Mouse (Mus musculus) heart, postnatal 25 days (tissue): ENCODE results near the gene Brd1. TPM values are rescaled to one million over a fixed set of nuclear protein-coding genes. Genes with fewer than 3 reads are reported as not detected.
"Not testable (repeated sequence)": the region's sequence is repeated elsewhere in the genome, so short reads cannot be mapped to it uniquely, and the experiment has no call there.

Source experiments
- DNase-seq: peaks from one replicate; pipeline ENCODE4 v3.0.0; 2022; ENCODE audit warnings: low spot score
- intact Hi-C: fragments of 180-260 bp; cut with DNase I; formaldehyde crosslinking; loops from one replicate; pipeline ENCODE4 v1.15.1; 2025
- total RNA-seq, 2 experiments: library from RNA; stranded (reverse); gene quantifications; 2 replicates each; pipeline ENCODE4 v1.2.3; 2021

The Brd1 gene
- 10 to 100 TPM; 29.3 to 31.9 TPM for total RNA-seq

DNA sequence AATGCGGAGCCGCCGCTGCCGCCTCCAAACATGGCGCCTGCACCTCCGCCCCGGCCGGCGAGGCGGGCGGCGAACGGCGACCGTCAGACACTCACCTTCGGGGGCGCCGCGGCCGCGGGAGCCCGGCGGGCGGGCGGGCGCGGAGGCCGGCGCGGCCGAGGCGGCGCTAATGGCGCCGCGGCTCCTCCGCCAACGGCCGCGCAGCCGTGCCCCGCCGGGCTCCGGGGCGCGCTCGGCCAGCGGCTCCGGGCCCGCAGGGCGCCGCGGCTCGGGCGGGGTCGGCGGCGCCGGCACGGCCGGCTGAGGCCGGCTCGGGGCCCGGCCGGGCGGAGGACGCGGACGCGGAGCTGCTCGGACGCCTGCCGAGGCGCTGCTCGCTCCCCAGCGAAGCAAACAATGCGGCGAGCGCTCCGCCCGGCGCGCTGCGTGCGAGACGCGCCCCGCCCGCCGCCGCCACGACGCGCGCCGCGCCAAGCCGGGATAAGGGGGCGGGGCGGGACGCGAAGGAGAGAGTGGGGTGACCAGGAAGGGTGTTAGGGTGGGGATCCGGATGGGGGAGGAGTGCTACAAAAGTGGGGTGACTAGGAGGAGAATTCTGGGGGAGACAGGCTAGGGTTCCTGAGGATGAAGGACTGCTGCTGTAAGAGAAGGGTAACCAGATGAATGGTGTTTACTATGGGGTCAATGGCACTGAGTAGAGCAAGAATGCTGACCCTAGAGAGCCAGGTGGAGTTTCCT, at the start of gene Brd1:
TSS of gene Brd1 (minus strand) at position 400 of the 738 bp plus-strand sequence.
- peak; percentile 76 for DNase-seq
- intact Hi-C loops: loop anchor here (1.0 to 5.0 kb wide), 2 partner anchors 17 to 83 kb away; partner anchors contain the start of genes Alg12, Creld2 and Zbed4

DNA sequence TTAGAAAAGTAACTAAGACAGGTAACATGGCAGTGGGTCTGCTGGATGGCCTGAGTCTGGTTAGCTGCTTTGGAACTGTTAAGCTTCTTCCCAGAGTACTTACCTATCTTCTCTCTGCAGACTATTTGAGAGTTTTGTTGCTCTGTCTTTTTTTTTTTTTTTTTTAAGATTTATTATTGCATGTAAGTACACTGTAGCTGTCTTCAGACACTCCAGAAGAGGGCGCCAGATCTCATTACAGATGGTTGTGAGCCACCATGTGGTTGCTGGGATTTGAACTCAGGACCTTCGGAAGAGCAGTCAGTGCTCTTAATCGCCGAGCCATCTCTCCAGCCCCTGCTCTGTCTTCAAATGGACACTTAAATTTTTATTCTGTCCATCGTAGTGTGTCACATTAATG, 40.6 kb upstream of the Brd1 start:
- intact Hi-C loops, DNase-seq: not testable (repeated sequence)

DNA sequence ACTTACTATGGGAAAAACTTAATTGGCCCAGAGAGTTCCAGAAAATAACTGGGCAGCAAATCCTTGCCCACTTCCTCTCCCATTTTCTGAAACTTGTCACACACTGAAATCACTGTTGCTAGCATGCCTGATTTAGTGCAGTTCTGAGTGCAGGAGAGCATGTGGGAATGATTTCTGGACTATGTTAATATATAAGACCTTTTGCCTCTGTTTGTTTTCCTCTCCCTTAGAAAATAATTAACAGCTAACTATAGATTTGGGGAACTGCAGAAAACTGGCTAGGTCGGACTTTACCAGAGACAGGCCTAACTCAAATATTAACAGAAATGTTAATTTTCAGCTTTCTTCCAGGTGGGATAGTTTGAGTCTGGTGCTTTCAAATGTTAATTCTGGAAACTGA, 34.5 kb upstream of the Brd1 start:
- intact Hi-C loops: no loop called here
- no peak for DNase-seq

DNA sequence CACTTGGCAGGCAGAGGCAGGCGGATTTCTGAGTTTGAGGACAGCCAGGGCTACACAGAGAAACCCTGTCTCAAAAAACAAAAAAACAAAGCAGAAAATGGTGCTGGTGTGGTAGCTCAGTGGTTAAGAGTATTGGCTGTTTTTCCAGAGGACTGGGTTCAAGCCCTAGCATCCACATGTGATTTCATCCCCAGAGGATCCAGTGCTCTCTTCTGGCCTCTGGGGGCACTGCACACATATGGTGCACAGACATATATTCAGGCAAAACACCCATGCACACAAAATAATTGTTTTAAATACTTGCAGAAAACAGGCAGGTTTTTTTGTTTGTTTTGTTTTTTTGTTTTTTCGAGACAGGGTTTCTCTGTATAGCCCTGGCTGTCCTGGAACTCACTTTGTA, 32.1 kb upstream of the Brd1 start:
- intact Hi-C loops, DNase-seq: not testable (repeated sequence)

DNA sequence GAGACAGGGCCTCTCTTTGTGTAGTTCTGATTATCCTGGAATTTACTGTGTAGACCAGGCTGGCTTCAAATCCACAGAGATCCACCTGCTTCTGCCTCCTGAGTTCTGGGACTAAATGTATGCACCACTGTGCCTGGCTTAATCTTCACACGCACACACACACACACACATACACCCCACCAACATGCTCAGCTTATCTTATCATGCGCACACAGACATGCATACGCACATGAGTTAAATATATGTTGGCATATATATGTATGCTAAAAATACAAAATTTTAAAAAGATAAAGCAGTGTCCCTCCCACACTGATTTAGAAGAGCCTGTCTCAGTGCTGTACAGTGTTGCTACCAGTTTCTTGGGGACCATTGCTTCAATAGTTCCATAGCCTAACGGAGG, 27.5 kb upstream of the Brd1 start:
- intact Hi-C loops: no loop called here
- no peak for DNase-seq

DNA sequence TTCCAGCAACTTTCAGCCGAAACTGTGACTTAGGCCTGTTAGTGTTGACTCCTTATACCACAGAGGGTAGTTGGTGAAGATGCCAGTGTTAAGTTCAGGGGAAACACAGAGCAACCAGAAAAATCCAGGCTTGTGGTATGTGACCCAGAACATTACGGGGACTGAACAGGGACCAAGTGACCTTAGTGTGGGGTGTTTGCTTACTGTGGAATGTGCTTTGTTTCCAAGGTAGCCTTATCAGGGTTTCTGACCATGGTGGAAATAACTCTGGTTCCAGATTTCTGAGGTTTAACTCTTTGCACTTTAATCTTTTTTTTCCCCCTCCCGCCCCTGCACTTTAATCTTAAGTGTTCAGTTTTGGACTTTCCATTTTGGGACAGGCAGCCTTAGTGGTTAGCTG, 24.0 kb upstream of the Brd1 start:
- DNase-seq: no peak

DNA sequence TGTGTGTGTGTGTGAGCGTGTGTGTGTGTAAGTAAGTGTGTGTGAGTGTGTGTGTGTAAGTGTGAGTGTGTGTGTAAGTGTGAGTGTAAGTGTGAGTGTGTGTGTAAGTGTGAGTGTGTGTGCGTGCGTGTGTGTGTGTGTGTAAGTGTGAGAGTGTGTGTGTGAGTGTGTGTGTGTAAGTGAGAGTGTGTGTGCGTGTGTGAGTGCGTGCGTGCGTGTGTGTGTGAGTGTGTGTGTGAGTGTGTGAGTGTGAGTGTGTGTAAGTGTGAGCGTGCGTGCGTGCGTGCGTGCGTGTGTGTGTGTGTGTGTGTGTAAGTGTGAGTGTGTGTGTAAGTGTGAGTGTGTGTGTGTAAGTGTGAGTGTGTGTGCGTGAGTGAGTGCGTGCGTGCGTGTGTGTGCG, 21.7 kb upstream of the Brd1 start:
- intact Hi-C loops: no loop called here
- DNase-seq: no peak

More for the DNA sequence above, 24.0 kb upstream of the Brd1 start:
- intact Hi-C loops: no loop called here

DNA sequence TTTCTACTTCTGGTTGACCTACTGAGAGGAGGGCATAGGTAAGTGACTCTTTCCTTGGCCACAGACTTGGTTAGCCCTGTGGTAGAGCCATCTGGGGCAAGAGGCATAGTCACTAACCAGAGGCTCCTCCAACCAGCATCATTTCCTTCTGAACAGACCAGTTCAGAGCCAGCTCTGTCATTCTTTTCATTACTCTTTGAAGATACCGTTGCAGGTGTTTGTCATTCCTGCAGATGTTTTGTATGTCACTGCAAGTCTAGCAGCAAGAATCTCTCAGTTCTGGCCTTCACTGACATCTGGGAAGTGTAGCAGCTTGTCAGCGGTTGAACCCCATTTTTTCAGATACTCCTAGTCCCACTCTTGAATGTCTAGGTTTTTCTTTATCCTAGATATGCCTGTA, 20.9 kb upstream of the Brd1 start:
- DNase-seq: no peak
- intact Hi-C loops: loop anchor here (5.0 kb wide), 1 partner anchor 62 kb away; the partner anchor contains the start of genes Alg12 and Creld2

DNA sequence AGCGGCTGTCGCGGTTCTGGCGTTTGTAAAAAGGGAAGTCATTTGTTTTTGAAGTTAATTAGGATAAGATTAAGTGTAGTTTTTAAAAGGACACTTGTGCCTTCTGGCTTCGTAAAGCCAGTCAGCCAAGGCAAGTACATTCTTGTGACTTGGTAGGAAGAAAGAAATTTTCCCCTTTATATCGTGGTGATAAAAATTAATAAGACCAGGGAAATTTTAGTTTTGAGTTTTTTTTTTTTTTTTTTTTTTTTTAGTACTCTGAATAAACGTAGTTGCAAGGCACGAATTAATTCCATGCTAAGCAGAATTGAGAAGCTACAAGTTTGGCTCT, 18.3 kb upstream of the Brd1 start:
- intact Hi-C loops: loop anchor here (5.0 kb wide), 1 partner anchor 65 kb away; the partner anchor contains the start of genes Alg12 and Creld2
- DNase-seq: no peak

DNA sequence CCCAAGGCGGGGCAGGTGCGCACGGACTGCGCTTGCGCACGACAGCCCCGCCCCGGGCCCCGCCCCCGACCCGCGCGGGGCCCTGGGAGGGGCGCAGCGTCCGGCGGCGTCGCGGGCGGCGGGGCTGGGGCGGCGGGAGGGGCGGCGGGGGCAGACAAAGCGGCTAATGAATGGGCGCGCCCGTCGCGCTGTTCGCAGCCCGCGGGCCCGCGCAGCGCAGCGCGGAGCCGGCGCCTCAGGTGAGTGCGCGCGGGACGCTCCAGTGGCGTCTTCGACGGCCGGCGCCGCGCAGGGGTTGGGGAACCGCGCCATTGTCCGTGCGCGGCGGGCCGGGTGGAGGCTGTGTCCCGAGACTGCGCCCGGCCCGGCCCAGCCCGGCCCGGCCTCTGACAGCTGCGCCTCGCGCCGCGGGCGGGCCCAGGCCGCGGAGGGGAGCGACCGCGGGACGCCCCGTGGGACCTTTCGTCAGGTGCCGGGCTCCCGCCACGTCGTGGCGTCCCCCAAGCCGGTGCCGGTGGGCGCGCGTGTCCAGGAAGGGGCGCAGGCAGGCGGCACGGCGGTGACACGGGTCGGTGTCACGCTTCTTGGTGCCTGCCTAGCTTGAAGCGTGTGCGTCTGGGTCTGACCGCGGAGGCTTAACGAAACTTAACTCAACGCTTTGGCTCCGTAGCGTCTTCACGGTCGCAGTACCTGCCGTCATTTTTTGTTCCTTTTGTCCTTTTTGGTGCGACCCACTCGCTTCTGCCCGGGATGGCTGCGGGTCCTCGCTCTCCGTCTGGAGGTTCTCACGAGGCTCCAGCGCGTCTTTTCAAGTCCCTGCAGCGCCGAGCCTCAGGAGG, 17.8 kb upstream of the Brd1 start, which contains the start of gene Zbed4:
TSS of gene Zbed4 (plus strand) at position 97 of the 839 bp plus-strand sequence.
- intact Hi-C loops: loop anchor here (1.0 to 5.0 kb wide), 2 partner anchors 18 to 66 kb away; partner anchors contain the start of genes Alg12 and Creld2
- DNase-seq: no peak

DNA sequence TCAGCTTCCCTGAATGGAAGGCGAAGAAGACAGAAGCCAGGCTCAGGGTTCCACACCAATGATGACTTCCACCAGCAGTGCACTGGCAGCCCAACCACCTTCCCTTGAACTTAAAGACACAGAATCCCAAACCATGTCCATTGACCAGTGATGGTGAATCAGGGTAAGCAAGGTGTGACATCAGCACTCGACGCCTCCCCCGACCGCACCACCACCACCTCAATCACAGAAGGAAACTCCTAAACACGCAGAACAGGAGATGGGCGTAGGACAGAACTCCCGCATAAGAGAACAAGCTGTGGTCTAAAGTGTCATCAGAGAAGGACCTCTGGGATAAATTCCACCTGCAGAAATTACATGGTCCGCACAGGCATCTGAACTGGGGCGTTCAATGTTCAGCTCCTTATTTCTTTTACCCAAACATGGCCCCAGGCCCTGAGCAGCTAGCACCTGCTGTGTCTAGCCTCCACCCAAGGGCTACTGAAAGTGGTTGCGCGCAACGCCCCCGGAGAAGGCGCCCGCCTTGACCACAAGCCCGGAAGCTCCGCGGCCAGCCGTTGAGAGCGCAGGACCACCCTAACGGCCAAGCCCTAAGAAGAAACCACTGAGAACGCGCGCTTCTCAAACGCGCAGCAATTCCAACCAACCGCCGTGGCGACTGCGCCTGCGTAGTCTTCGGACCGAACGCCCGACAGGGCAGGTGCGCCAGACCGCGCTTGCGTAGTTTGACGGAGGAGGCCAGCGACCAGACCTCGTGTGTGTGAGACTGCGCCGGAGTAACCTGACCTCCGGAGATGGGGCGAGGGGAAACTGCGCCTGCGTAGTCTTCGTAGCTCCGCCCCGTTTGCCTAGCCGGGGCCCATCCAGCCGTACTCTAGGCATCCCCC, 16.9 kb upstream of the Brd1 start:
- peak; percentile 99 for DNase-seq
- intact Hi-C loops: loop anchor here (1.0 to 5.0 kb wide), 2 partner anchors 18 to 66 kb away; partner anchors contain the start of genes Alg12 and Creld2

DNA sequence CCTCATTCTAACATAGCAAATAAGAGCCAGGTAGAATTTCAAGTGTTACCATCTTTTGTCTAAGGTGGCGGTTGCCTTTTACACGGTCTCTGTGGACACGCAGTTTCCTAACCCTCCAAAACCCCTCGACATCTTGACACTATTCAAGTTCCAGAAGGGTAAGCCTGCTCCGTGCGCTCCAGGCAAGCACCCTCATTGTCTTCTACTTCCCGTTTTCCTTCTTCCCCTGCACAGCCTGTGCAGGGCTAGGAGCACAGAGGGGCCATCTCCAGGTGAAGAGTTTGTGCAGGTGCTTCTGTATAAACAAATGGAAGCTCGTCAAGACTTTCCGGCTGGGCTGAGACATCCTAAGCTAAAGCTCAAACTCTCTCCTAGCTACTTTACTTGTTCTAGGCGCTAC, 16.0 kb upstream of the Brd1 start:
- no peak for DNase-seq
- intact Hi-C loops: loop anchor here (5.0 kb wide), 1 partner anchor 67 kb away; the partner anchor contains the start of genes Alg12 and Creld2

DNA sequence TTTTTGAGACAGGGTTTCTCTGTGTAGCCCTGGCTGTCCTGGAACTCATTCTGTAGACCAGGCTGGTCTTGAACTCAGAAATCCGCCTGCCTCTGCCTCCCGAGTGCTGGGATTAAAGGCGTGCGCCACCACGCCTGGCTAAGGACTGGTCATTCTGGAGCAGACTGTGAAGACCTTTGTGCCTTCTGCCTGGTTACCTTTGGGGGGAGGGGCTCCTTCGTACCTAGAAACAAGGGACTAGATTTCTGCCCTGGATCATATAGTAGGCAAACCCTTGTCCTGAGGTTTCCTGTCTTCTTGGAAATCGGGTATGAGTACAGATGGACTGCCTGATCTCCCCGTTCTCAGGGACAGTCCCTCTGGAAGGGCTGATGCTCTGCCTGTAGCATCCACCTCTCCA, 15.6 kb upstream of the Brd1 start:
- intact Hi-C loops: loop anchor here (5.0 kb wide), 1 partner anchor 68 kb away; the partner anchor contains the start of genes Alg12 and Creld2

DNA sequence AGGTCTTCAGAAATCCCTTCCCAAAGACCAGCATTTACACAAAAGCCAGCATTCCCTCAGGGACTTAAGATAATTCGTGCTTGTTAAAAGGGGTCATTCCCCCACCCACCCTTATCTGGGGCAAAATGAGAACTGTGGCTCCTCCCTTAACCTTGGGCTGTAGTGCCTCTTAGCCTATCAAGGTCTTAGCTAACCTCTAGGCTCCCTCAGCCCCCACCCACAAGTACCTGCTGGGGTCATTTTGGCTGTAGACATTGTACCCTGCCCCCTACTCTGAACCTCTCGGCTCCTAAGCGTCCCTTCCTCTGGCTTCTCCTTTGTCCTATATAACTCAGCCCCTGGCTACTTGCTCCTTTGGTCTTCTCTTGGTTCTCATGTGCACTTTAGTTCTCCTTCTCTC, 11.9 kb upstream of the Brd1 start:
- DNase-seq: no peak
- intact Hi-C loops: no loop called here

More for the DNA sequence above, 15.6 kb upstream of the Brd1 start:
- not testable (repeated sequence) for DNase-seq

DNA sequence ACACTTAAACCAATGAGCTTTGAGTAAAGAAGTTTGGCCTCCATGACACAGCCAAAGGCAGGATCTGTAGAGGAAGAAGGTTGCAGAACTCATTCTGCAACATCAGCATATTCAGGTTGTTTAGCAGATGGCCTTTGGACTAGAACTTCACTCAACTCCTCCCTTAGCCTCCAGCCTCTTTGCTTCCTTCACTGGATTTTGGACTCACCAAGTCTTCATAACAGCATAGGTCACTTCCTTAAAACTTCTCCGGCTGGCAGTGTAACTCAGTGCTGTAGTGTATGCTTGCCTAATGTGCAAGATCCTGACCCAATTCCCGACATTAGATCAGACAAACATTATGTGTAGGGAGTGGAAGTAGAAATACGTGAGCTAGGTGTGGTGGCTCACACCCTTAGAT, 11.3 kb upstream of the Brd1 start:
- intact Hi-C loops: no loop called here
- no peak for DNase-seq

DNA sequence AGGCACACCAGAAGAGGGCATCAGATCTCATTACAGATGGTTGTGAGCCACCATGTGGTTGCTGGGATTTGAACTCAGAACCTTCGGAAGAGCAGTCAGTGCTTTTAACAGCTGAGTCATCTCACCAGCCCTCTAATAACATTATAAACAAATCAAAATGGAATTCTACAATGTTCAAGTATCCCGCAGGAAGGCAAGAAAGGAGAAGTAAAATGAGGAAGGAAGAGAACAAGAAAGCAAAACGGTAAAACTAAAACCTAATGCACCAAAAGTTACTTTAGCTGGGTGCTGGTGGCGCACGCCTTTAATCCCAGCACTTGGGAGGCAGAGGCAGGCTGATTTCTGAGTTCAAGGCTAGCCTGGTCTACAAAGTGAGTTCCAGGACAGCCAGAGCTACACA, 9.3 kb upstream of the Brd1 start:
- DNase-seq, intact Hi-C loops: not testable (repeated sequence)

DNA sequence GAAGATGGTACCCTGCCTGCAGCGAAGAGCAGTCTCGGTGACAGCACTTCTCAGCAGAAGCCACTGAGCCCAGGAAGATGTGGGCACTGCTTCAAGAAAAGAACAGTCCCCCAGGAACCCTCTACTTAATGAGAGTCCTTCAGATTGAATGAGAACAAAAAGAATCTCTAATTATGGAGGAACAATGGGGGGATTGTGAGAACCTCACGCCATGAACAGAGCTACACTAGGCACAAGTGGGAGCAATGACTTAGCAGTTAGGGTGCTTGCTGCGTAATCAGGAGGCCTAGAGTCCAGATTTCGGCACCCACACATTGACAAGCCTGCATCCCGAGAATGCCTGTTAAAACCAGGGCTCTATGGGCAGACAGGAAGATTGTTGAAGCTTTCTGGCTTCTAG, 7.3 kb upstream of the Brd1 start:
- intact Hi-C loops: no loop called here

DNA sequence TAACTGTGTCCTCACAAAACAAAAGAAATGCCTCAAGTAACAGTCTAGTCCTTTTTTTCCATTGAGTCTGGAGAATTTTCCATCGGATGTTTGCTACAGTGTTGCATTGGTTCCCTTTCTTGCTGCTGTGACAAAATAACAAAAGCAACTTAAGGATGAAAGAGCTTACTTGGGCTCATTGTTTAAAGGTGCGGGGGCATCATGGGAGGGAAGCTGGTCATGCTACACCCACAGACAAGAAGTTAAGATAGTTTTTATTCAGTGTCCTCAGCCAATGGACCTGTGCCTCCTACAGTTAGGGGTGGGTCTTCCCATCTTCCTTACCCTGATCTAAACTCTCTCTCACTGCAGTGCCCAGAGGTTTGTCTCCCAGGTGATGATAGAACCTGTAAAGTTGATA, 4.4 kb upstream of the Brd1 start:
- no peak for DNase-seq
- intact Hi-C loops: no loop called here

More for the DNA sequence above, 7.3 kb upstream of the Brd1 start:
- DNase-seq: no peak

DNA sequence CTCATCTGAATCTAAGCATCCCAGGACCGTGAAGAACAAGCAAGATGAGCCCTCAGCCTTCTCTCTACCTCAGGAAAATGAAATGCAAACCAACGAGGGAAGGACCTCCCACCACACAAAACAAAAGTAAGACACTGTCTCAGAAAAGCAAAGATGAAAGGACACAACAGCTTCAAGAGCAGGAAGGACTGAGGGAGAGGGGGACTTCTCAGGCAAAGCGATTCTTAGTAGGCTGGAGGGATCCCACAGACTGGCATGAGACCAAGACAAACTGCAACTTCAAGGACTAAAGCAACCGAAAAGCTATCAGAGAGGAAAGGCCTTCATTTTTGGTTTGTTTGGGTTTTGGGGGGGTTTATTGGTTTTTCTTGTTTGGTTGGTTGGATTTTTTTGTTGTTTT, 2.1 kb upstream of the Brd1 start:
- no peak for DNase-seq
- intact Hi-C loops: no loop called here
